Mouse (Mus musculus): Measurements from ENCODE around the gene Tubb1. TPM values are rescaled to one million over a fixed set of nuclear protein-coding genes. Genes with fewer than 3 reads are reported as not detected.

Gene Tubb1
- not detected in 2 replicates for polyA plus RNA-seq (2012; ENCODE audit: insufficient read depth, insufficient read length, low replicate concordance, missing spikeins)

GRCm38 (mm10) chr2:174450353-174450752 lies at the start of gene Tubb1:
TSS of gene Tubb1 (plus strand) at chr2:174450695.
- Histone ChIP-seq H3K27ac (ENCODE audit: insufficient read depth, low read depth, low read length) (no peak within 1 kb of the TSS), H3K4me1 (ENCODE audit: control insufficient read depth, insufficient read depth, low read length) (no peaks in the 10 kb centered on the region), H3K4me3 (ENCODE audit: insufficient read depth, low read depth, low read length) (no peak within 1 kb of the TSS)
- WGBS: 75% methylated on average over 4 of the region's 4 CpGs
- TF ChIP-seq POLR2A (IDR thresholded peaks at IDR 0.05; ENCODE audit: insufficient read depth, low read depth, low read length): no peak
- no peak for TF ChIP-seq CTCF (IDR thresholded peaks at IDR 0.05; ENCODE audit: insufficient read depth, low read depth, low read length)

- no peak overlapping the region for H3K4me3 ChIP-seq (ENCODE audit: insufficient read depth, low read depth, low read length)
- TF ChIP-seq CTCF (IDR thresholded peaks at IDR 0.05; ENCODE audit: insufficient read depth, low read depth, low read length) (no peak), POLR2A (IDR thresholded peaks at IDR 0.05; ENCODE audit: insufficient read depth, low read depth, low read length) (no peak)
- H3K27ac ChIP-seq (ENCODE audit: insufficient read depth, low read depth, low read length): no peak overlapping the region
- WGBS: 84% methylated on average over 2 of the region's 2 CpGs
- no peaks in the 10 kb centered on the region for H3K4me1 ChIP-seq (ENCODE audit: control insufficient read depth, insufficient read depth, low read length)
These were observed 40.3 kb upstream of the Tubb1 start for GRCm38 (mm10) chr2:174410222-174410621.

GRCm38 (mm10) chr2:174413127-174413526 lies 37.4 kb upstream of the Tubb1 start:
- Histone ChIP-seq H3K27ac (ENCODE audit: insufficient read depth, low read depth, low read length) (no peak overlapping the region), H3K4me1 (ENCODE audit: control insufficient read depth, insufficient read depth, low read length) (peaks cover 11% of the 10 kb centered on the region), H3K4me3 (ENCODE audit: insufficient read depth, low read depth, low read length) (no peak overlapping the region)
- TF ChIP-seq CTCF (IDR thresholded peaks at IDR 0.05; ENCODE audit: insufficient read depth, low read depth, low read length) (no peak), POLR2A (IDR thresholded peaks at IDR 0.05; ENCODE audit: insufficient read depth, low read depth, low read length) (no peak)
- WGBS: 85% methylated on average over 7 of the region's 7 CpGs

GRCm38 (mm10) chr2:174415001-174415730 lies 35.3 kb upstream of the Tubb1 start:
- H3K4me3 ChIP-seq (ENCODE audit: insufficient read depth, low read depth, low read length): peak overlapping the region; percentile 89
- WGBS: 48% methylated on average over 18 of the region's 18 CpGs
- no peak for TF ChIP-seq POLR2A (IDR thresholded peaks at IDR 0.05; ENCODE audit: insufficient read depth, low read depth, low read length)
- no peak for TF ChIP-seq CTCF (IDR thresholded peaks at IDR 0.05; ENCODE audit: insufficient read depth, low read depth, low read length)
- H3K4me1 ChIP-seq (ENCODE audit: control insufficient read depth, insufficient read depth, low read length): peaks cover 13% of the 10 kb centered on the region
- H3K27ac ChIP-seq (ENCODE audit: insufficient read depth, low read depth, low read length): no peak overlapping the region

- Histone ChIP-seq H3K4me1 (ENCODE audit: control insufficient read depth, insufficient read depth, low read length) (peaks cover 13% of the 10 kb centered on the region), H3K4me3 (ENCODE audit: insufficient read depth, low read depth, low read length) (peak within 1 kb of the TSS; percentile 89), H3K27ac (ENCODE audit: insufficient read depth, low read depth, low read length) (no peak within 1 kb of the TSS)
- under 1% methylated on average over 40 of the region's 40 CpGs for WGBS
- TF ChIP-seq CTCF (IDR thresholded peaks at IDR 0.05; ENCODE audit: insufficient read depth, low read depth, low read length): no peak
- no peak for TF ChIP-seq POLR2A (IDR thresholded peaks at IDR 0.05; ENCODE audit: insufficient read depth, low read depth, low read length)
These were observed 34.7 kb upstream of the Tubb1 start, which contains the start of gene Nelfcd for GRCm38 (mm10) chr2:174415731-174416310. TSS of gene Nelfcd (plus strand) at chr2:174415804.

- Histone ChIP-seq H3K4me1 (ENCODE audit: control insufficient read depth, insufficient read depth, low read length) (peaks cover 12% of the 10 kb centered on the region), H3K27ac (ENCODE audit: insufficient read depth, low read depth, low read length) (no peak overlapping the region), H3K4me3 (ENCODE audit: insufficient read depth, low read depth, low read length) (no peak overlapping the region)
- WGBS: 61% methylated on average over 6 of the region's 6 CpGs
- TF ChIP-seq POLR2A (IDR thresholded peaks at IDR 0.05; ENCODE audit: insufficient read depth, low read depth, low read length) (no peak), CTCF (IDR thresholded peaks at IDR 0.05; ENCODE audit: insufficient read depth, low read depth, low read length) (no peak)
These were observed 29.4 kb upstream of the Tubb1 start for GRCm38 (mm10) chr2:174421107-174421506.

- no peak overlapping the region for H3K27ac ChIP-seq (ENCODE audit: insufficient read depth, low read depth, low read length)
- H3K4me1 ChIP-seq (ENCODE audit: control insufficient read depth, insufficient read depth, low read length): no peaks in the 10 kb centered on the region
- no peak overlapping the region for H3K4me3 ChIP-seq (ENCODE audit: insufficient read depth, low read depth, low read length)
- TF ChIP-seq CTCF (IDR thresholded peaks at IDR 0.05; ENCODE audit: insufficient read depth, low read depth, low read length): no peak
- no peak for TF ChIP-seq POLR2A (IDR thresholded peaks at IDR 0.05; ENCODE audit: insufficient read depth, low read depth, low read length)
- WGBS: 88% methylated on average over 11 of the region's 11 CpGs
These were observed 26.0 kb upstream of the Tubb1 start for GRCm38 (mm10) chr2:174424301-174425085.

GRCm38 (mm10) chr2:174426856-174427255 lies 23.6 kb upstream of the Tubb1 start:
- WGBS: 95% methylated on average over 12 of the region's 12 CpGs
- no peak overlapping the region for H3K4me3 ChIP-seq (ENCODE audit: insufficient read depth, low read depth, low read length)
- no peak overlapping the region for H3K27ac ChIP-seq (ENCODE audit: insufficient read depth, low read depth, low read length)
- H3K4me1 ChIP-seq (ENCODE audit: control insufficient read depth, insufficient read depth, low read length): no peaks in the 10 kb centered on the region
- no peak for TF ChIP-seq POLR2A (IDR thresholded peaks at IDR 0.05; ENCODE audit: insufficient read depth, low read depth, low read length)
- no peak for TF ChIP-seq CTCF (IDR thresholded peaks at IDR 0.05; ENCODE audit: insufficient read depth, low read depth, low read length)
